Mouse (Mus musculus) olfactory bulb, adult 2 months (tissue): Measurements from ENCODE around the gene E2f6.

Source experiments
- CTCF ChIP-seq: fragments of 200-500 bp; IDR thresholded peaks from 2 replicates; pipeline ENCODE4 v1.5.1; 2012; ENCODE audit warnings: low read depth, mild to moderate bottlenecking, low read length, moderate library complexity; ENCODE audit not compliant: insufficient read depth
- POLR2A ChIP-seq: fragments of 200-500 bp; IDR thresholded peaks from 2 replicates; pipeline ENCODE4 v1.6.1; 2012; ENCODE audit warnings: mild to moderate bottlenecking, low read depth, low read length, moderate library complexity; ENCODE audit not compliant: insufficient read depth

- TF ChIP-seq CTCF, result no peak
- no peak for TF ChIP-seq POLR2A
Measured at GRCm38 (mm10) chr12:16769601-16770165, 41.1 kb upstream of the E2f6 start.
